8 mouse cellular contexts compared by ENCODE assay signal in the genomic region with DNA sequence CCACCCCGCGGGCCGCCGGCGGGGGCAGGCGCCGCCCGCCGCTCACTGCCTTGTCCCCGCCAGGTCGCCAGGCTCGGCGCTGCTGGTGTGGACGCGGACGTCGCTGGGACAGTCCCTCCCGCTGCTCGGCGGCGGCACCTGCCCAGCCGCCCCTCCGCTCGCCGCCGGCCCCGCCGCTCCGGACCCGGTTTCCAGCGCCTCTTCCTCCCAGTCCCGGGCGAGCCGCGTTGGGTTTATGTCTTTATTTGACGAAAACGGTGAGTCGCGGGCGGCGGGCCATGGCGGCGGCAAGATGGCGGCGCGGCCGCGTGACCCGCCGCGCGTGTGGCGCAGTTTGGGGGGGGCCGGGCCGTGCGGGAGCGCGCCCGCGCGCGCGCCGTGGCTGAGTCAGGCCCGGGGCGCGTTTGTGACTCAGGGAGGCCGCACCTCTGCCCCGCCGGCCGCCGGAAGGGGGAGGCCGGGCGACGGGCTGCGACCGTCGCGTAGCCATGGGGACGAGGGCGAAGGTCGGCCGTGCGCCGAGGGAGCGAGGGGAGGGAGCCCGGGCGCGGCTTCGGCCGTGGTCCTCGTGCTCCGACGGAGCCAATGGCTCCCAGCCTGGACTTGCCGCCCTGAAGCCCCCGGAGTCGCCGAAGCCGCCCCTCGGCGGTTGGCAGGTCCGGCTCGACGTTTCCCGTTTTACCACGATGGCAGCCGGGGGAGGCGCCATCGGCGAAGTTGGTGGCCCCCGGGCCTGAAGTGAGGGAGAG. TPM values are rescaled to one million over a fixed set of nuclear protein-coding genes. Genes with fewer than 3 reads are reported as not detected.
A peak's percentile ranks its signal among the peaks of the same experiment; 100 is the strongest.
DNase-seq lines count a peak whose midpoint lies in the region; ATAC-seq and TF ChIP-seq lines count a peak whose summit lies in the region.

No protein-coding gene starts in this region.

- in situ Hi-C loops in ES-E14 (cut with MboI; ENCODE audit: low sequenced_read_pairs in 2 of 2, unreplicated experiment in 2 of 2), result loop anchor here in 1 of 2 experiments (25.0 kb wide), 1 partner anchor 851 kb away; a partner anchor contains a TSS

- H3K4me2 ChIP-seq in hindbrain, embryonic 13.5 days, result peak overlapping the region; percentile 76

- no peaks in the 10 kb centered on the region for H3K27me3 ChIP-seq in hindbrain, embryonic 13.5 days

- H3K9ac ChIP-seq in ES-E14 (ENCODE audit: insufficient read depth, low read depth, low read length, poor library complexity, severe bottlenecking), result peak overlapping the region; percentile 97
- peak overlapping the region; percentile 95 for H3K9ac ChIP-seq in hindbrain, embryonic 13.5 days

- no peaks in the 10 kb centered on the region for H3K9me3 ChIP-seq in ES-E14 (ENCODE audit: control insufficient read depth, insufficient read depth, low read depth, low read length)
- H3K9me3 ChIP-seq in hindbrain, embryonic 13.5 days, result no peaks in the 10 kb centered on the region

- H3K27ac ChIP-seq in ES-E14 (ENCODE audit: insufficient read depth, low read depth, low read length, poor library complexity, severe bottlenecking), result peak overlapping the region; percentile 87
- peak overlapping the region; percentile 98 for H3K27ac ChIP-seq in hindbrain, embryonic 13.5 days

- peak overlapping the region; percentile 85 for H3K4me3 ChIP-seq in ES-E14 (ENCODE audit: insufficient read depth in 1 of 2, low read depth in 1 of 2, low read length in 2 of 2, poor library complexity in 1 of 2, severe bottlenecking in 1 of 2)
- peak overlapping the region; percentile 96 for H3K4me3 ChIP-seq in hindbrain, embryonic 13.5 days

- DNase-seq in ES-E14 (ENCODE audit: low read depth, low spot score), result no peak
- peak; percentile 82 for DNase-seq in cerebellum, adult 8-10 months
- peak; percentile 58 to 70 for DNase-seq in layer of hippocampus, postnatal 36 days
- DNase-seq in lung, postnatal 14 days, result peak; percentile 86
- peak; percentile 84 for DNase-seq in ovary, postnatal 36 days (ENCODE audit: low spot score)
- peak; percentile 77 for DNase-seq in thymus, postnatal 25 days

- under 1% methylated on average over 78 of the region's 111 CpGs for WGBS in hindbrain, embryonic 13.5 days

- peak; percentile 50 for ATAC-seq in frontal cortex, adult (ENCODE audit: low TSS enrichment)
- peak; percentile 52 for ATAC-seq in hindbrain, embryonic 13.5 days (ENCODE audit: low FRiP score)

- peaks cover 3 to 4% of the 10 kb centered on the region in 2 experiments; a peak in 2 of 4 replicates for H3K4me1 ChIP-seq in ES-E14 (ENCODE audit: control insufficient read depth in 2 of 2, insufficient read depth in 2 of 2, low read length in 2 of 2, poor library complexity in 1 of 2)
- H3K4me1 ChIP-seq in hindbrain, embryonic 13.5 days (replicated peaks), result peaks cover 43% of the 10 kb centered on the region

- H3K36me3 ChIP-seq in ES-E14 (ENCODE audit: control insufficient read depth, insufficient read depth, low read length, poor library complexity, severe bottlenecking), result peaks cover 38% of the 10 kb centered on the region
- peaks cover 45% of the 10 kb centered on the region for H3K36me3 ChIP-seq in hindbrain, embryonic 13.5 days

TF ChIP-seq in ES-E14, 5 proteins besides CTCF, POLR2A, EP300 and RAD21:
- TF ChIP-seq ZC3H11A (IDR thresholded peaks at IDR 0.05; ENCODE audit: borderline replicate concordance, low read depth, low read length), result no peak
- TF ChIP-seq CHD2 (IDR thresholded peaks at IDR 0.05; ENCODE audit: low read depth, low read length), result no peak
- TF ChIP-seq ZNF384 (IDR thresholded peaks at IDR 0.05; ENCODE audit: low read depth, low read length), result no peak
- no peak for TF ChIP-seq MAFK (IDR thresholded peaks at IDR 0.05; ENCODE audit: insufficient read depth, low read depth, low read length)
- no peak for TF ChIP-seq HCFC1 (IDR thresholded peaks at IDR 0.05; ENCODE audit: borderline replicate concordance, insufficient read depth, low read length)

RNA-seq across cellular contexts. Expression of a gene that starts 0.7 kb away (rescaled TPM):
- total RNA-seq in ES-E14 (2012; rRNA removed), result 269 and 331 TPM in 2 replicates
- 630 TPM in 2 replicates for polyA plus RNA-seq in hindbrain, embryonic 13.5 days (2015; fragmentation: Nextera tagmentation; extraction: Ambion mirVana)
- total RNA-seq in layer of hippocampus, postnatal 36 days (2021), result 100 to 1,000 TPM; 230 to 261 TPM

RNA-seq across cellular contexts. Expression of a gene that starts 35.9 kb away (rescaled TPM):
- 75.5 and 90.9 TPM in 2 replicates for total RNA-seq in ES-E14 (2012; rRNA removed)
- 50.6 and 50.9 TPM in 2 replicates for polyA plus RNA-seq in hindbrain, embryonic 13.5 days (2015; fragmentation: Nextera tagmentation; extraction: Ambion mirVana)
- 100 to 1,000 TPM; 106 to 122 TPM for total RNA-seq in layer of hippocampus, postnatal 36 days (2021)

RNA-seq across cellular contexts. Expression of a gene that starts 52.8 kb away (rescaled TPM):
- total RNA-seq in ES-E14 (2012; rRNA removed), result 0.62 and 0.90 TPM in 2 replicates
- 1.7 and 2.0 TPM in 2 replicates for polyA plus RNA-seq in hindbrain, embryonic 13.5 days (2015; fragmentation: Nextera tagmentation; extraction: Ambion mirVana)
- total RNA-seq in layer of hippocampus, postnatal 36 days (2021), result 1 to 10 TPM; 5.5 to 7.8 TPM
